Mouse (Mus musculus) heart, embryonic 10.5 days (tissue): ENCODE data around the gene Spo11. TPM values are rescaled to one million over a fixed set of nuclear protein-coding genes. Genes with fewer than 3 reads are reported as not detected.

Experiments
- DNase-seq: peaks from one replicate; pipeline ENCODE4 v3.0.0-alpha.2; 2017; ENCODE audit warnings: low spot score
- H3K27ac ChIP-seq: fragments of 300-500 bp; sonication (generic); 2 replicates; pipeline ENCODE4 v1.5.1; 2016; ENCODE audit warnings: mild to moderate bottlenecking
- H3K27me3 ChIP-seq: fragments of 300-500 bp; sonication (generic); 2 replicates; pipeline ENCODE4 v1.6.1; 2016; ENCODE audit warnings: mild to moderate bottlenecking; ENCODE audit not compliant: poor library complexity, insufficient read depth, severe bottlenecking
- H3K36me3 ChIP-seq: fragments of 300-500 bp; sonication (generic); 2 replicates; pipeline ENCODE4 v1.6.1; 2016; ENCODE audit warnings: mild to moderate bottlenecking, moderate library complexity
- H3K4me1 ChIP-seq: fragments of 300-500 bp; sonication (generic); 2 replicates; pipeline ENCODE4 v1.6.1; 2016; ENCODE audit warnings: mild to moderate bottlenecking
- H3K4me3 ChIP-seq: fragments of 300-500 bp; sonication (generic); 2 replicates; pipeline ENCODE4 v1.5.1; 2016; ENCODE audit warnings: mild to moderate bottlenecking, moderate library complexity
- H3K9me3 ChIP-seq: fragments of 300-500 bp; sonication (generic); 2 replicates; pipeline ENCODE4 v1.6.1; 2016; ENCODE audit warnings: mild to moderate bottlenecking, moderate library complexity
- WGBS: fragments of 180-500 bp; shearing (Covaris S2); methylation state at CpG from one replicate; pipeline ENCODE4 v1.1.7; 2016; 5-methylcytosine and 5-hydroxymethylcytosine counted together
- polyA plus RNA-seq: library from polyadenylated mRNA; unstranded; fragments of >200 nt; fragmentation: Nextera tagmentation; extraction: Ambion mirVana; gene quantifications from 2 replicates; pipeline ENCODE4 v1.2.1, GENCODE M21; 2016

Gene Spo11
- polyA plus RNA-seq, 1 experiment from 2014 or later, result 0.20 TPM

DNA sequence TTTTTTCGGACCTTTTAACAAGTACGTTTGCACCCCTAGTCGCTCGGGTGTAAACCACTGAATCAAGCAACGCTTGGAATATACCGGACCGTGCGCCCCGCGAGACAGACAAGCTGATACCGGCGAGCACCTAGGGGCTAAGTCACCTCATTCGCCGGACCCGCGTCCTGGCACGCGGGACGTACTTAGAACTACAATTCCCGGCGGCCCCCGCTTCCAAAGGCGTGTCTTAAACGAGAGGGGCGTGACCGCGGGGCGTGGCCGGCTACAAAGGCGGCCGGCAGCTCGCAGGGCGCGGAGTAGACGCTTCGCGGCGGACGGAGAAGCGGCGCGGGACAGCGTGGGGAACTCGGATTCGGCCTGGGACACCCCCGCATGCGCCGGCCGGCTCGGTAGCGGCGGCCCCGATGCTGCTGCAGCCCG lies 44.1 kb downstream of the Spo11 start:
- WGBS, result 1% methylated on average over 54 of the region's 54 CpGs
- H3K4me1 ChIP-seq, result peaks cover 76% of the 10 kb centered on the region
- peaks cover 36% of the 10 kb centered on the region for H3K36me3 ChIP-seq
- peak overlapping the region; percentile 91 for H3K4me3 ChIP-seq
- peak; percentile 96 for DNase-seq
- H3K27ac ChIP-seq, result peak overlapping the region; percentile 91
- peaks cover 9% of the 10 kb centered on the region for H3K27me3 ChIP-seq
- no peaks in the 10 kb centered on the region for H3K9me3 ChIP-seq

DNA sequence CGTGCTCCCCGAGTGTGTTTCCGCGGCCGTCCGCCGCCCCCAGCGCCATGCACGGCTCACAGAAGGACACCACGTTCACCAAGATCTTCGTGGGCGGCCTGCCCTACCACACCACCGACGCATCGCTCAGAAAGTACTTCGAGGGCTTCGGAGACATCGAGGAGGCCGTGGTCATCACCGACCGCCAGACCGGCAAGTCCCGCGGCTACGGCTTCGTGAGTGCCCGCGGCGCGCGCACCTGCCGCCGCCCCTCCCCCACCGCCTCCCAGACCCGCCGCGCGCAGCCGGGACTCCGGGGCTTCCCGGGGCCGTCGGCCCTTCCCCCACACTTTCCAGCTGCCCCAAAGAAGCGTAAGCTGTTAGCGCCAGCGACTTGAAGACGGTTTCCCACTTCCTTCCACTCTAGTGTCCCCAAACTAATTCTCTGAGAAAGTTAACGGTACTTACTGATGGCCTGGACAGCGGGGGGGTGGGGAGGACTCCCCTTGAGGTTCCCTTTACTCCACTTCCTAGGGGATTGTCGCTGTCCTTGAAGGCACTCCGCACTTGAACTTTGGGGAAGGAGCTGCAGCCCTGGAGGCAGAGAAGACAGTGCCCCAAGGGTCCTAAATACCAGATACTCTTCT lies 44.7 kb downstream of the Spo11 start:
- peak overlapping the region; percentile 91 for H3K27ac ChIP-seq
- WGBS, result under 1% methylated on average over 51 of the region's 51 CpGs

DNA sequence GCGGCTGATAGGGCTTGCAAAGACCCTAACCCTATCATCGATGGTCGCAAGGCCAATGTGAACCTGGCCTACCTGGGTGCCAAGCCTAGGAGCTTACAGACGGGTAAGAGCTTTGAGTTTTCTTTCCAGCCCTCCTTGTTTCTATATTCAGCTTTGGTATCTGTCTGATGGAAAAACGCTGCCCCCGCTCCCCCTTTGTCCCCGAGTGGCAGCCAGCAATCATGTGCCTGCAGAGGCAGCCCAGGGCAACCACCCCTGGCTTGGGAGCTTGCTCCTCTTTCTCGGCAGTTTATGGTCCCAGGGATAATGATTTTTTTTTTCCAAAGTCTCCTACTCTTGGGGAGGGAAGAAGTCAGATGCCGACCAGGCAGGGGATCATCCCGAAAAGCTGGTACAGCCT lies 45.3 kb downstream of the Spo11 start:
- peaks cover 9% of the 10 kb centered on the region for H3K27me3 ChIP-seq
- no peak for DNase-seq
- peaks cover 81% of the 10 kb centered on the region for H3K4me1 ChIP-seq
- H3K4me3 ChIP-seq, result peak overlapping the region; percentile 91
- H3K9me3 ChIP-seq, result no peaks in the 10 kb centered on the region
- peak overlapping the region; percentile 91 for H3K27ac ChIP-seq
- 25% methylated on average over 10 of the region's 10 CpGs for WGBS
- peaks cover 47% of the 10 kb centered on the region for H3K36me3 ChIP-seq

More for the DNA sequence above, 44.7 kb downstream of the Spo11 start:
- no peaks in the 10 kb centered on the region for H3K9me3 ChIP-seq
- H3K4me3 ChIP-seq, result peak overlapping the region; percentile 91
- no peak for DNase-seq
- H3K36me3 ChIP-seq, result peaks cover 41% of the 10 kb centered on the region
- peaks cover 9% of the 10 kb centered on the region for H3K27me3 ChIP-seq
- peaks cover 79% of the 10 kb centered on the region for H3K4me1 ChIP-seq

DNA sequence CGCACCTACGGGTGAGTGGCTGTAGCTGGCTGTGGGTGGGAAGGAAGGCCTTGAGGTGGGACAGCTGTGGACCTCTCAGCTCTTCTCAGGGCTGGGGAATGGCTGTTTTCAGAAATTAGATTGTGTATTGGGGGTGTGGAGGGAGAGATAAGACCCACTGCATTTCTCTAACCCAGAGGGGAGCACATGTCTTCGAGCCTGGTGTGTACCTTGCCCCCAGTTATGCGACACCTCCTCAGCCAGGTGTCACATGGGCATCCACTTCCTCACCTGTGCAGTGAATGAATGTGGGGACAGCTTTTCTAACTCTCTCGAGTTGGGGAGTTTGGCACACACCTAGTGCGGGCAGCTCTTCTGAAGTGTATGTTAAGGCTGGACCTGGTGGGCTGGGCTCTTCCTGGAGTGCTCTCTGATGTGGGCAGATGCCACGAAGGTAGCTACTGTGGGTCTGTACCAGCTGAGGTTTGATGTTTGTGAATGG lies 45.9 kb downstream of the Spo11 start:
- WGBS, result 62% methylated on average over 7 of the region's 7 CpGs
- peak overlapping the region; percentile 91; the same call in 1 of the 2 replicates for H3K27ac ChIP-seq
- H3K27me3 ChIP-seq, result peaks cover 9% of the 10 kb centered on the region
- DNase-seq, result no peak
- H3K36me3 ChIP-seq, result peaks cover 53% of the 10 kb centered on the region
- H3K4me3 ChIP-seq, result peak overlapping the region; percentile 91
- no peaks in the 10 kb centered on the region for H3K9me3 ChIP-seq
- H3K4me1 ChIP-seq, result peaks cover 81% of the 10 kb centered on the region

DNA sequence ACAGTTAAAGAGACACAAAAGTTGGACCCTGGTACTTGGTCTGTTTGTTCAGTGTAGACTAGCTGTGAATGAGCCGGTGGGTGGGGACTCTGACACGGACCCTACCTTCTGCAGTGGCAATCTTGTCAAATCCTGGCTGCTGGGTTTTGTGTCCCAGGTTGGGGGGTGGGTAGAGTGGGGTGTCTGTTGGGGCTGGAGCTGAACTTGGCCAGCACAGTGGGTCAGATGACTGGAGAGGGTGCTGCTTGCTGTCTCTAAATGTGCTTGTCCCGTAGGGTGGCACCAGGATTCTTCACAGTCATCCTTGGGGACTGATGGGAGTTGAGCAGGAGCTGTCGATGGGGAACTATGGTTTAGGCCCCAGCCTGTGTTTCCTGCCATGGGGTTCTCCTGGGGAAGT lies 46.5 kb downstream of the Spo11 start:
- Histone ChIP-seq H3K4me3 (peak overlapping the region; percentile 91), H3K36me3 (peaks cover 59% of the 10 kb centered on the region), H3K4me1 (peaks cover 81% of the 10 kb centered on the region), H3K27ac (peak overlapping the region; percentile 67; the same call in 1 of the 2 replicates), H3K9me3 (no peaks in the 10 kb centered on the region), H3K27me3 (peaks cover 9% of the 10 kb centered on the region)
- DNase-seq, result no peak
- WGBS, result 72% methylated on average over 4 of the region's 4 CpGs

DNA sequence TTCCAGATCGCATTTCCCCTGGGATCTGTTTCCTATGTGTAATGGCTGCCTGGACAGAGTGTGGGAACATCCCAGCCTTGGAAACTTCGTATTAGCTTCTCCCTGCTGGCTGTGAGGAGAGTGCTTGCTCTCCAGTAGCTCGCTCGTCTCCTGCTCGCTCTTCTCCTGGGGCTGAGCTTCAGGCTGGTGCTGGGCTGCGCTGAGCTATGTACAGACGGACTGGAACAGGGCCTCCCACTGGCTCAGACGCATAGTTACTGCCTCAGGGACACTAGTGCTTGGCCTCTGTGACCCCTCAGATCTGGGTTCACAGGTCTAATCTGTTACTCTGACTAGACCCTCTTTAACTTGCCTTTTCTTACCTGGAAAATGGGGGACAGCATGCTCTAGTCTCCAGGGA lies 46.9 kb downstream of the Spo11 start:
- H3K4me3 ChIP-seq, result peak overlapping the region; percentile 91

DNA sequence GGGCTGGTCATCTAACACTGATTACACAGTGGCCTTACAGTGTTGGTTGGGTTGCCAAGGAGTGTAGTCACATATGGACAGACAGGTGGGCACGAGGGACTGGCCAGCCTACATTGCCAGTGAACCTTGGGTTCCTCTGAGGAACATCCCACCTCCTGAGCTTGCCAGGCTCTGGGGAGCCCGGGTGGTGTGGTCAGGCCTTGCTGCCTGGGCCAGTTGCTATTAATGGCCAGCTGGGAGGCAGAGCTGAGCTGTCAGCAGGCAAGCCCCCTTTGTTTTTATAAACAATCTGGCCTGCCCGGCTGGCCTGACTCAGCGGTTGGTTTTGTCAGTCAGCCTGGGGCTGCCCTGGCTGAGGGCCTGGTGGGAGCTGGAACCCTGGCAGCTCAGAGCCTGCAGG lies 47.4 kb downstream of the Spo11 start:
- Histone ChIP-seq H3K27ac (peak overlapping the region; percentile 54), H3K4me1 (peaks cover 81% of the 10 kb centered on the region), H3K27me3 (peaks cover 9% of the 10 kb centered on the region), H3K36me3 (peaks cover 69% of the 10 kb centered on the region), H3K9me3 (no peaks in the 10 kb centered on the region), H3K4me3 (peak overlapping the region; percentile 91)
- DNase-seq, result no peak
- WGBS, result 22% methylated on average over 4 of the region's 4 CpGs

More for the DNA sequence above, 46.9 kb downstream of the Spo11 start:
- no peak for DNase-seq
- H3K27ac ChIP-seq, result peak overlapping the region; percentile 67
- 61% methylated on average over 8 of the region's 8 CpGs for WGBS
- no peaks in the 10 kb centered on the region for H3K9me3 ChIP-seq
- H3K4me1 ChIP-seq, result peaks cover 81% of the 10 kb centered on the region
- peaks cover 9% of the 10 kb centered on the region for H3K27me3 ChIP-seq
- H3K36me3 ChIP-seq, result peaks cover 63% of the 10 kb centered on the region

DNA sequence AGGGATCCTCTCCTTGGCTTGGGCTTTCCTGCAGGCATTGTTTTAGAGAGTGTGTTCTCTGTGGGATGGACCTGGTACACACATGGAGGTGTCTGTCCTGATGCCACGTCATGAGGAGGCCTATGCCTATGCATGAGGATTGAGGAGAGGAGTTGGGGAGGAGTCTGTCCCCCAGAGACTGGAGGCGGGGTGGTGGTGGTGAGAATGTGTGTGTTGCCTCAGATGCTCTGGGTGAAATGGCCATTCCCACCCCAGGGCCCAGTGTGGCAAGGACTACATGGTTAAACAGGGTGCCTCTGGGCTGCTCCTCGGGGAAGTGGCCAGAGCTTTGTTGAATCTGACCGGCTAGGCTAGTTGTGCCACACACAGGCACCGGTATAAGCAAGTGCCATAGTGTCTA lies 48.8 kb downstream of the Spo11 start:
- Histone ChIP-seq H3K36me3 (peaks cover 82% of the 10 kb centered on the region), H3K27ac (peak overlapping the region; percentile 70; the same call in 1 of the 2 replicates), H3K4me3 (peak overlapping the region; percentile 91; the same call in 1 of the 2 replicates), H3K27me3 (no peaks in the 10 kb centered on the region), H3K9me3 (no peaks in the 10 kb centered on the region), H3K4me1 (peaks cover 88% of the 10 kb centered on the region)
- WGBS, result 75% methylated on average over 5 of the region's 5 CpGs
- DNase-seq, result no peak

DNA sequence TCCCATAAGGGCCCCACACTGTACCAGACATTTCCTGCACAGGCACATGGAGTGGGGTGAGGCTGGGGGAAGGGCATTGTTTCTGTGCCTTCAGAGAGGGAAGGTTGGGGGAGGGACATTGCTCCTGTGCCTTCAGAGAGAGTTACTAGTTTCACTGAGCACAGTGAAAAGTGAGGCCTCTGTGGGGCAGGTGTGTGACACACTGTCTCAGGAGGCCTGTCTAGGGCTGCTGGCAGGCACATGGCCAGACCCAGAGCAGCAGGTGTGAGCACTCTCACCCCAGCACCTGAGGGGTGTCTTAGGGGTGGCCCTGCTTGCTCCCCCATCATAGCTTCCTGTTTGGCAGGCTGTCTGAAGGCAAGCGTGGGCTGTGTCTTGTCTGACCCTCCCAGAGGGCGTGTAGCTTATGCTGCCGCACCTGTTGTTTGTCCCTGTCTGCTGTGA lies 49.2 kb downstream of the Spo11 start:
- no peaks in the 10 kb centered on the region for H3K9me3 ChIP-seq
- no peak for DNase-seq
- H3K4me1 ChIP-seq, result peaks cover 92% of the 10 kb centered on the region
- peaks cover 86% of the 10 kb centered on the region for H3K36me3 ChIP-seq
- H3K4me3 ChIP-seq, result peak overlapping the region; percentile 91
- no peaks in the 10 kb centered on the region for H3K27me3 ChIP-seq
- H3K27ac ChIP-seq, result peak overlapping the region; percentile 70
- WGBS, result 72% methylated on average over 3 of the region's 3 CpGs

DNA sequence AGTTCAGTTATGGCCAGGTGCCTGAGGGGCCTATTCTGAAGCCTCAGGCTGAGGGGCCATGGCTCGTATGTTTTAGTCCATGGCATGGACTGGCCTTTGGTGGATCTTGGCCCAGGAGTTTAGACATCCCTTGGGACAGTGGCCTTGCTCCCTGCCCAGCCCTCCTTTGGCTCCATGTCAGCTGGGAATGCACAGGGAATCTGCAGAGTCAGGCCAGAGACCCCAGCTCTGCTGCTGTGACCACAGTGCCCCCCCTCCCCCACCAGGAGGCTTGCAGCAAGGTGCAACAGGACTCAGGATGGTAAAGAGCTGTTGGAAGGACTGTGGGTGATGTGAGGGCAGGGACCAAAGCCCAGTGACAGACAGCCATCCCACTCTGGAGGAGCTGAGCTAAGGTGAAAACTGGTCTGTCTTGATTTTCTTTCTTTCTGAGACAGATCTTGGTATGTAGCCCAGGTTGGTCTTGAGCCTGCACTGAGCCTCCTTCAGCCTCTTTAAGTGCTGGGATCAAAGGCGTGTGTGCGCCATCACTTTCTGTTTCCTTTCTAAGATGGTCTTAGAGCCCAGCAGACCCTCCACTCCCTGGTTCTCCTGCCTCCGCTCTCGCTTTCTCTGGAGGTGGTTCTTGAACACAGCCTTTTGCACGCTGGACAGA lies 49.8 kb downstream of the Spo11 start:
- Histone ChIP-seq H3K9me3 (no peaks in the 10 kb centered on the region), H3K4me3 (peak overlapping the region; percentile 91), H3K27ac (peak overlapping the region; percentile 70), H3K36me3 (peaks cover 92% of the 10 kb centered on the region), H3K27me3 (no peaks in the 10 kb centered on the region), H3K4me1 (peaks cover 98% of the 10 kb centered on the region)
- DNase-seq, result no peak
- WGBS, result 79% methylated on average over 6 of the region's 6 CpGs

DNA sequence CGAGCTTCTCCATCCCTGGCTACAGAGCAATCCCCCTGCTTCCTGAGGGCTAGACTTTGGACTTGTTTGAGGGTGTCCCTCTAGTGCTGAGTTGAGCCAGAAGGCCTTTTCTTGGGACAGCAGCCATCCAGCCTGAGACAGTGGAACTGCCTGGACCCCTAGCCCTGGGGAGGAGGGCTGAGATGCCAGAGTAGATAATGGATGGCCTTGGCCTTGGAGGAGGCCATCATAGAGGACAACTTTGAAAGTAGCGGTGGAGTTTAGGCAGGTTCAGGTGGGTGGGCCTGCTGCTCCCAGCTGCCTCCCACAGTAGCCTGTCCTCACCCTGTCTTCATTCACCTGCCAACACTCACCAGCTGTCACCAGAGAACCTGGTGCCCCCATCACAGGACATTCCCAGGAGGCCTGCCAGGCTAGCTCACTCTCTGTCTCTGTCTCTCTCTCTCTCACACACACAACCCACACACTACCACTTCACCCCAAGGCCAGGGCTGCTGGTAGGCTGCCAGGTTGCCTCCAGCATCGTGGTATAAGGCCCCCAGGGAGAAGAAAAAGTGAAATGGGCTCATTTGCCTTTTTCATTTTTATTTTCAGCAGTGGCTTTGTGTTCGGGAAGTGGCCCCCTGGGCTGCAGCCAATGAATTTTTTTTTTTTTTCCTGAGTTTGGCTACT lies 50.5 kb downstream of the Spo11 start:
- H3K4me3 ChIP-seq, result no peak overlapping the region
- peaks cover 99% of the 10 kb centered on the region for H3K36me3 ChIP-seq
- no peak for DNase-seq
- H3K4me1 ChIP-seq, result peaks cover 100% of the 10 kb centered on the region
- H3K27ac ChIP-seq, result peak overlapping the region; percentile 6; the same call in 1 of the 2 replicates
- WGBS, result 70% methylated on average over 4 of the region's 4 CpGs
- no peaks in the 10 kb centered on the region for H3K27me3 ChIP-seq
- H3K9me3 ChIP-seq, result no peaks in the 10 kb centered on the region

DNA sequence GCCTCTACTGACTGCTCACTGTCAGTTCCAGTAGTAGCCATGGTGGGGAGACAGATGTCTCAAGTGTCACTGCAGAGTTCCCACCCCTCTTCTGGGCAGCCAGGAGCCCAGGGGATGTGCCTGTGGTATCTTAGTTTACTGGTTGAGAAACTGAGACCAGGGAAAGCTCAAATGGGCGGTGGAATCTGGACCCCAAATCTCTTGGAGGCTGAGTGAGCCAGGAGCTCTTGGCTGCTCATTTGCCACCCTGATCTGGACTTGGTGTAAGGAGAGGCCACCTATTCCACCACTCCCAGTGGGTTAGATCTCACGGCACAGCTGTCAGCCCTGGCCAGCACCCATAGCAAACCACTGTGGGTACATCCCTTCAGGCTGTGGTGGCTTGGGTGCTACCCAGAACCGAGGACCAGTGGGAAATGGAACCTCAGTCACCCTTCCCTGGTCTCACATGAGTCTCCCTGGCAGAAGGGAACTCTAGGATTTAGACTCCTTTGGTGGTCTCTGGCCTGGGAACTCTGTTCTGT lies 51.1 kb downstream of the Spo11 start:
- Histone ChIP-seq H3K9me3 (no peaks in the 10 kb centered on the region), H3K27me3 (no peaks in the 10 kb centered on the region), H3K36me3 (peaks cover 100% of the 10 kb centered on the region), H3K4me1 (peaks cover 100% of the 10 kb centered on the region), H3K4me3 (no peak overlapping the region), H3K27ac (peak overlapping the region; percentile 17; the same call in 1 of the 2 replicates)
- DNase-seq, result no peak
- 88% methylated on average over 3 of the region's 3 CpGs for WGBS
